Mouse (Mus musculus) inflammation-experienced regulatory T-cells (primary cell): ENCODE data around the gene Dab2. TPM values are rescaled to one million over a fixed set of nuclear protein-coding genes. Genes with fewer than 3 reads are reported as not detected.

ENCODE experiments used
- polyA plus RNA-seq, 2 experiments: library from polyadenylated mRNA; unstranded; fragments of 100-300 nt; shearing (Covaris generic); gene quantifications; one replicate each; pipeline ENCODE4 v1.2.1; 2017

The Dab2 gene
- polyA plus RNA-seq, result 1 to 10 TPM in 1 of 2 experiments, under 1 TPM in 1; 0.29 to 1.0 TPM

DNA sequence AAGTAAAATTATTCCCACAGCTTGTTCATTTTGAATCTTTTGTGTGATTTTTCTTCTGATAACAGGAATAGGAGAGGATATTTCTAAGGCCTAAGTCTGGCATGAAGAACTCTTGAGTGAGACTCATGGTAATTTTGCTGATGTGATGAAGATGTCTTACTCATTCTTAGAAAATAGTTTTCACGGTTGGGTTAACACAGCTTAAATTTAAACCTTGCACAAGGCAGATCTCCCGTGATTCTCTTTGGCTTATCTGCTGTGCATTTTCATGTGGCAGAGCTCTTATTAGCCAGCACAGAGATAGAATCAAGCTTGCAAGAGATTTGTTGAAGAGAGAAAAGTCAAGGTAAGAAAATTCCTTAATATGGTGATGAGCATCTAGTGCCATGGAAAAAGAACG lies at the start of gene Dab2:
TSS of gene Dab2 (plus strand) at position 235 of the 400 bp plus-strand sequence.

DNA sequence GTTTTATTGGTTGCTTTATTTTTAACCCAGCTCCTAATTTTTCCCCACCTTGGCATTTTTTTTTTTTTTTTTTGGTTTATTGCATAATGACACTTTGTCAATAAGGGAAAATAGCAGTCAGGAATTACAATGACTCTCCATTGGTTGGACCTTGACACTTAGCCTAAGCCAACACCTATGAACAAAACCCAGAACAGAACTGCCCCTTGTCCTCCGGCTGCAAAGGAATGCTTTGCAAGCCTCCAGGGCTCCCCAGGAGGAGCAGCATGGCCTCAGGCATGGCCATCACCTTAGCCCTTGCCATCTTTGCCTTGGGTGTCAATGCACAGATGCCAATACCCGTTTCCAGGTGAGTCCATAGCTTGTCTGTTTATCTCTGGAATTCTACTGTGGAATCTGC lies 145.5 kb downstream of the Dab2 start, which contains the start of gene C9:
TSS of gene C9 (plus strand) at position 193 of the 400 bp plus-strand sequence.

Other genes with a start within 250 kb of the Dab2 start
- under 1 TPM; 0.20 to 0.34 TPM for gene C9, start 145.5 kb downstream of the Dab2 start, polyA plus RNA-seq
- gene Fyb, start 223.1 kb downstream of the Dab2 start, polyA plus RNA-seq, result 100 to 1,000 TPM; 523 to 636 TPM